Mouse (Mus musculus): Measurements from ENCODE around the gene Mta1.
A peak's percentile ranks its signal among the peaks of the same experiment; 100 is the strongest.

Gene Mta1

GRCm38 (mm10) chr12:113098530-113099151 lies 563 bp downstream of the Mta1 start:
- no peak for ATAC-seq (ENCODE audit: low TSS enrichment)

GRCm38 (mm10) chr12:113099470-113100237 lies 1.6 kb downstream of the Mta1 start:
- no peak for ATAC-seq (ENCODE audit: low TSS enrichment)

GRCm38 (mm10) chr12:113100448-113101076 lies 2.5 kb downstream of the Mta1 start:
- ATAC-seq (ENCODE audit: low TSS enrichment), result no peak

- ATAC-seq (ENCODE audit: low TSS enrichment), result no peak
Observed at GRCm38 (mm10) chr12:113101251-113101960, 3.3 kb downstream of the Mta1 start.

GRCm38 (mm10) chr12:113102461-113102860 lies 4.4 kb downstream of the Mta1 start:
- peak; percentile 55; the same call in 1 of the 2 replicates for ATAC-seq (ENCODE audit: low TSS enrichment)

- no peak for ATAC-seq (ENCODE audit: low TSS enrichment)
Observed at GRCm38 (mm10) chr12:113103846-113104451, 5.9 kb downstream of the Mta1 start.

- peak; percentile 33 for ATAC-seq (ENCODE audit: low TSS enrichment)
Observed at GRCm38 (mm10) chr12:113106386-113106785, 8.3 kb downstream of the Mta1 start.

GRCm38 (mm10) chr12:113107431-113108124 lies 9.5 kb downstream of the Mta1 start:
- no peak for ATAC-seq (ENCODE audit: low TSS enrichment)

- no peak for ATAC-seq (ENCODE audit: low TSS enrichment)
Observed at GRCm38 (mm10) chr12:113108528-113109283, 10.6 kb downstream of the Mta1 start.

GRCm38 (mm10) chr12:113109801-113110200 lies 11.7 kb downstream of the Mta1 start:
- ATAC-seq (ENCODE audit: low TSS enrichment), result peak; percentile 51; the same call in 1 of the 2 replicates

GRCm38 (mm10) chr12:113114141-113114540 lies 16.1 kb downstream of the Mta1 start:
- no peak for ATAC-seq (ENCODE audit: low TSS enrichment)

- no peak for ATAC-seq (ENCODE audit: low TSS enrichment)
Observed at GRCm38 (mm10) chr12:113114856-113115538, 16.9 kb downstream of the Mta1 start.

- ATAC-seq (ENCODE audit: low TSS enrichment), result peak; percentile 81
Observed at GRCm38 (mm10) chr12:113119516-113120410, 21.7 kb downstream of the Mta1 start.

GRCm38 (mm10) chr12:113124726-113125125 lies 26.6 kb downstream of the Mta1 start:
- no peak for ATAC-seq (ENCODE audit: low TSS enrichment)

- no peak for ATAC-seq (ENCODE audit: low TSS enrichment)
Observed at GRCm38 (mm10) chr12:113130732-113131131, 32.7 kb downstream of the Mta1 start.

- ATAC-seq (ENCODE audit: low TSS enrichment), result no peak
Observed at GRCm38 (mm10) chr12:113131601-113132000, 33.5 kb downstream of the Mta1 start.

- no peak for ATAC-seq (ENCODE audit: low TSS enrichment)
Observed at GRCm38 (mm10) chr12:113132567-113132966, 34.5 kb downstream of the Mta1 start.

GRCm38 (mm10) chr12:113133260-113133659 lies 35.2 kb downstream of the Mta1 start:
- ATAC-seq (ENCODE audit: low TSS enrichment), result no peak

Data from frontal cortex, adult (tissue).